Mouse (Mus musculus): ENCODE measurements at regions not wholly inside any gene's neighbourhood (a gene's known extent, or its start where the extent isn't known, plus 50 kb on each side); places are given as distances from the start of the nearest gene placed in this dataset.

- intact Hi-C loops (cut with DNase I) = no loop called here
Observed at GRCm38 (mm10) chr14:89405011-89405712, 934.0 kb upstream of the Pcdh20 start.

GRCm38 (mm10) chr14:89402568-89403339 lies 931.6 kb upstream of the Pcdh20 start:
- intact Hi-C loops (cut with DNase I) = no loop called here
- DNase-seq = no peak

More at GRCm38 (mm10) chr14:89405011-89405712, 934.0 kb upstream of the Pcdh20 start:
- DNase-seq = no peak

GRCm38 (mm10) chr14:89357050-89357749 lies 886.0 kb upstream of the Pcdh20 start:
- intact Hi-C loops (cut with DNase I) = no loop called here
- no peak for DNase-seq

GRCm38 (mm10) chr14:89347972-89348371 lies 876.8 kb upstream of the Pcdh20 start:
- intact Hi-C loops (cut with DNase I) = no loop called here
- DNase-seq = peak in 1 of 2 experiments; percentile 19

GRCm38 (mm10) chr14:89325116-89325515 lies 853.9 kb upstream of the Pcdh20 start:
- intact Hi-C loops (cut with DNase I) = no loop called here
- DNase-seq = no peak

- no peak for DNase-seq
- intact Hi-C loops (cut with DNase I) = no loop called here
Observed at GRCm38 (mm10) chr14:89308506-89308905, 837.3 kb upstream of the Pcdh20 start.

Measured in heart, postnatal 10 days (tissue).